Mouse (Mus musculus) cerebellum, adult 18-20 months (tissue): ENCODE measurements at regions not wholly inside any gene's neighbourhood (a gene's known extent, or its start where the extent isn't known, plus 50 kb on each side); places are given as distances from the start of the nearest gene placed in this dataset.

Source experiments
- DNase-seq, 2 experiments: peaks; one replicate each; pipeline ENCODE4 v3.0.0; 2021

DNA sequence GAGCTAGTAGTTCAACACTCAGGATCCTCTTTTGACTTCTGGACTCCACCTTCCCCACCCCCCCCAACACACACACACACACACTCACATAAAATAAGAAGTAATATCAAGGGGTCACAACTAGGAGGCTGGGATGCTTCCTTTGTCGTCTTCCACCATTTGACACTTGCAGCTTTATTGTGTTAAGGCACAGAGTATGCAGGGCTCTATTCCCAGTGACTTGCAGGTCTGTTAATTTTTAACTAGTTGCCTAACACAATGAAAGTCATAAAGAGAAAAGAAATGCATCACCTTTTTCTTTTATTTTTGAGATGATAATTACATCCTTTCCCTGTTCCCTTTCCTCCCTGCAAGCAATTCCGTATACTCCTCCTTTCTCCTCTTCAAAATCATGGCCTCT, 66.9 kb upstream of the Adgra3 start:
- no peak for DNase-seq

DNA sequence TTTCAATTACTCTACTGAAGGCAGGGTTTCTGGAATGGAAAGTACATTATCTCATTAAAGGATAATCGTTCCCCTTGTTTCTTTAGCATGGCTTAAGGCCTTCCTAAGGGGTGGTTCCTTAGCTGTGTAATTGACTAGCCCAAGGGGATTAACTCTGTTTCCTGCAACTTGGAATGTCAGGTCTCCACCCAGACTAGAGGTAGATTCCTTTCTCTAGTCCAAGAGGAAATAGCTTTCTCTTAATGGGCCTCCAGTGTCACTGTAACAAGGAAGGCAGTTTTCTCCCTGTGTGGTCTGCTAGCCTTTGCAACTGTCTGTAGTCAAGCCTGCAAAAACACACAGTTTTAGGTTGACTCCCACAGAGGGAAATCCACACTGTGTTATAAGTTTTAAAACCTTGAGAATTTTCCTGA, 64.0 kb upstream of the Adgra3 start:
- DNase-seq, result no peak

DNA sequence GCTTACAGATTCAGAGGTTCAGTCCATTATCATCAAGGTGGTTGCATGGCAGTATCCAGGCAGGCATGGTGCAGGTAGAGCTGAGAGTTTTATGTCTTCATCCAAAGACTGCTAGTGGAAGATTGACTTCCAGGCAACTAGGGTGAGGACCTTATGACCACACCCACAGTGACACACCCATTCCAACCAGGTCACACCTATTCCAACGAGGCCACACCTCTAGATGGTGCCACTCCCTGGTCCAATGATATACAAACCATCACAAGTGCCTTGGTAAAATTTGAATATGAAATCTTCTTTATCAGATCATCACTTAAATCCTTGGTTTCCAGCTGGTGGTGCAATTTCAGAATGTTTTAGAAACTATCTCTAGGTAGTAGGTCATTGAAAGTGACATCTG, 61.1 kb upstream of the Adgra3 start:
- no peak for DNase-seq
